Mouse (Mus musculus) testis, adult 2 months (tissue): ENCODE results near the gene Defb30.

ENCODE experiments used
- CTCF ChIP-seq: fragments of 200-500 bp; IDR thresholded peaks from 2 replicates; pipeline ENCODE4 v1.5.1; 2012; ENCODE audit warnings: low read depth, mild to moderate bottlenecking, inconsistent platforms, low read length, moderate library complexity; ENCODE audit not compliant: control insufficient read depth, insufficient read depth, insufficient replicate concordance
- POLR2A ChIP-seq: fragments of 200-500 bp; IDR thresholded peaks from 2 replicates; pipeline ENCODE4 v1.6.1; 2012; ENCODE audit warnings: low read depth, mild to moderate bottlenecking, inconsistent platforms, low read length, moderate library complexity; ENCODE audit not compliant: control insufficient read depth

DNA sequence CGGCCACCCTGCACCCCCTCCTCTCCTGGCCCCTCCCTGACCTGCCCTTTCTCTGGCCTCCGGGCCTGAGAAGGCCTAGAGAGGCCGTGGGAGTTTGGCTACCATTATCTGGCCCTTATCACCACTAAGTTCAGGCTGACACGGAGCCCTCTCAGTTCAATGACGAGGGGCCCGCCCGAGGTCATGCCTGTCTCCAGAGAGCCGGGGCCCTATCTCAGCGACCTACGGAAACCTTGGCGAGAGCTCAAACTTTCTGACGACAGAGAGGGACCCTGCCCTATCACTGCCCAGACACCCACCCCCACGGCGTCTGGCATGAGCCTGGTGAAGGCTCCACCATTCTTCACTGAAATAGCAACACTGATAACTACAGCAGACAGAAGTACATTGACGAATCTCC lies 17.9 kb upstream of the Defb30 start:
- no peak for TF ChIP-seq POLR2A
- TF ChIP-seq CTCF, result no peak
